Mouse (Mus musculus) kidney, adult 9 months (tissue): ENCODE data around the gene Ror2.

Source experiments
- DNase-seq: peaks from one replicate; pipeline ENCODE4 v3.0.0; 2022

Ror2 gene

GRCm38 (mm10) chr13:53184858-53185257 is 101.1 kb downstream of the Ror2 start:
- DNase-seq, result no peak

- DNase-seq, result no peak
Observed at GRCm38 (mm10) chr13:53184149-53184548, 101.8 kb downstream of the Ror2 start.

GRCm38 (mm10) chr13:53183161-53183577 is 102.8 kb downstream of the Ror2 start:
- no peak for DNase-seq

DNA sequence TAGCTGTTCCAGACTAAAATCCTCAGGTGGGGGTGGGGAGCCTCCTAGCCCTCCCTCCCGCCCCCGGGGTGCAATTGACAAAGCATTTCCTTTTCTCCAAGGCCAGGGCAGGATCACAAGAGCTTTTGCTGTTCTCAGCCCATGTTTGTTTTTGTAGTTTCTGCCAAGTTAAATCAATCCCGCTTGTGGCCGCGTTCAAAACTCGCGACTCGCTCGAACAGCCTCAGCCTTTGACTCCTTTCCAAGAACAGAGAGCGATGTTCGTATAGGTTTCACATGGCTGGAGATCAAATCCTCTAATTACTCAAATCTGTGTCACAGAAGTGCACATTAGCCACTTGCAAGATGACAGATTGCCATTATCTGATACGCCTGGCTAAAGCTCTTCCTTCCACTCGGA is 107.3 kb downstream of the Ror2 start:
- DNase-seq, result peak; percentile 41

GRCm38 (mm10) chr13:53178171-53178570 is 107.8 kb downstream of the Ror2 start:
- DNase-seq, result peak; percentile 41

DNA sequence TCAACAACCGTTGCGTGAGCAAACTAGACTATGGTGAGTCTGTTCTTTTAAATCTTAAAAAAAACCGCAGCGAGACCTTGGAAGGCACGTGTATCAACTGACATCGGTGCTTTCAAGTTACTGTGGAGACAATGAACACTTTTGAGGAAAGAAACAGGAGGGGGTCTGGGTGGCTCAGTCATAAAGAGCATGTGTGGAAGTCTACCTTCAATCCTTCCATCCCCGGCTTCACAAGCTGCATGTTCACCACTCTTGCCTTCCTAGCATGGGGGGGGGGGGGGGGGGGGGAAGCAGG is 108.6 kb downstream of the Ror2 start:
- no peak for DNase-seq

- no peak for DNase-seq
Observed at GRCm38 (mm10) chr13:53176695-53177423, 109.1 kb downstream of the Ror2 start.

- no peak for DNase-seq
Observed at GRCm38 (mm10) chr13:53175041-53175440, 110.9 kb downstream of the Ror2 start.

GRCm38 (mm10) chr13:53163671-53164070 is 122.3 kb downstream of the Ror2 start:
- no peak for DNase-seq

DNA sequence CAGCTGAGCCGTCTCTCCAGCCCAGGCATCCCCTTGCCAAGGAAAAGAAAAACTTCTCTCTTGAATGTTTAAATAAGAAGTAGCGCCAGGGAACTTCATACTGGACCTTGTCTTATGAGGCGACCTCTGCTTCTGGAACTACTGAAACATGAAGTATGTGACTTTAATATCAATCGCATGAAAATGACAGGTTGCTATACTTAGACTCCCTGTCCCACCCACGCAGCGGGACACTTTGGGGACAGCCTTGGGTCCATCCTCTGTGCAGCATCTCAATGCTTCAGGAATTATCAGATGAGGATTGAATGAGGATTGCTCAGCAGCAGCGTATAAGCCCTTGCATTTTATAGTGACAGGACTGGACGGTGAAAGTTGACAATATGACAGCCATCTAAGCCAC is 122.9 kb downstream of the Ror2 start:
- DNase-seq, result peak; percentile 12

- DNase-seq, result no peak
Observed at GRCm38 (mm10) chr13:53159501-53159900, 126.4 kb downstream of the Ror2 start.

- DNase-seq, result no peak
Observed at GRCm38 (mm10) chr13:53158405-53159005, 127.4 kb downstream of the Ror2 start.

- DNase-seq, result no peak
Observed at GRCm38 (mm10) chr13:53156911-53157310, 129.0 kb downstream of the Ror2 start.

GRCm38 (mm10) chr13:53156282-53156681 is 129.6 kb downstream of the Ror2 start:
- no peak for DNase-seq

DNA sequence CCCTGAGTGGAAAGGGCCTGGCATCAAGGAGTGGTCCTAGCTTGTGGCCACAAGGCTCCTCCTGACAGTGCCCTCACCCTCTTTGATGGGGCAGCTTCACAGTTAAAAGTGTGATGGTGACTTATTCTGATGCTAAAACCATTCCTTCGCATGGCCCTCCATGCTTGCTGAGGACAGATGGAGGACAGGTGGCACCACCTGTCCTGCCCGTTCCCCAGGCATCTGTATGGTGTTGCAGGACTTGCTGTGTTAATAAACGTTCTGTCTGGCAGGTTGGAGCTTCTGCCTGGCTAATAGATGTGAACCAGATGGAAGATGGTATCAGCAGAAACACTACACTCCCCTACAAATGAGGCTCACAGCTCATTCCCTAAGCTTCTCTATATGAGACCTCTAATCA is 140.4 kb downstream of the Ror2 start:
- no peak for DNase-seq

GRCm38 (mm10) chr13:53143076-53143475 is 142.8 kb downstream of the Ror2 start:
- no peak for DNase-seq

GRCm38 (mm10) chr13:53142268-53142667 is 143.7 kb downstream of the Ror2 start:
- DNase-seq, result peak; percentile 41

GRCm38 (mm10) chr13:53140298-53140697 is 145.6 kb downstream of the Ror2 start:
- no peak for DNase-seq

GRCm38 (mm10) chr13:53130567-53130966 is 155.4 kb downstream of the Ror2 start:
- no peak for DNase-seq

DNA sequence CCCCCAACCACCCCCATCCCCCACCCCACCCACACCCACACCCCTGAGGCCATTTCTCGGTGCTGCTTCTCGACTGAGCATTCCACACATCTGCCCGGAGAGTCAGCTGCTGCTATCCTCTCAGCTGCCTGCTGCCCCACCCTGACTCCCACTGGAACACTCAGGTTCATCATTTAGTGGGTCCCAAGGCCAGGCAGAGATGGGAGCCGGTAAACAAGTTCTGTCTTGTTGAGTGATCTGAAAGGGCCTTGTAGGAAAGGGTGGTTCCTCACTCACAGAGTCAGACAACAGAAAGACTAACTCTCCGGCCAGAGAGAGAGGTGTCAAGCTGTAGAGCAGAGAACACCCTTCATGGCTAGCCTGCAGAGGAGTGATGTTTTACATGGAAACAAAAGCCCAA is 155.9 kb downstream of the Ror2 start:
- DNase-seq, result no peak

DNA sequence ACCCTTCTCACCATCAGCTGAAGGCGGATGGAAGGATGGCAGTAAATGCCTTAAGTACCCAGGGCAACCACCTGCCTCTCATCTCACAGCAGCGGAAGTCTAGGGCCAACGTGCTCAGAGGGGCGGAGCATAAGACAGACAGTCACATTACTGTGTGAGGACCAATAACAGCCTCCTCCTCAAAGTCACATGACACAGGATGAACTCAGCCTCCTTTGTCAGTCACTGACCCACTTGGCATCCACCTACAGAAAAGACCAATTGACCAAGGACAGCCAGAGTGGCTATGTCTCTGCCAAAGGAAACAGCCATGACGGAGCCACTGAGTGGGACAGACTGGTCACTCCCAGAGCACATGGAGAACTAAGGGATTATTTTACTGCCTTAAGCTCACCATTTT is 160.3 kb downstream of the Ror2 start:
- peak; percentile 39 for DNase-seq

- DNase-seq, result peak; percentile 48
Observed at GRCm38 (mm10) chr13:53122085-53122484, 163.8 kb downstream of the Ror2 start.

GRCm38 (mm10) chr13:53120906-53121305 is 165.0 kb downstream of the Ror2 start:
- no peak for DNase-seq

- DNase-seq, result peak; percentile 90
Observed at GRCm38 (mm10) chr13:53119586-53120426, 166.1 kb downstream of the Ror2 start.
